Mouse (Mus musculus): Measurements from ENCODE around the gene Inafm2.

DNA sequence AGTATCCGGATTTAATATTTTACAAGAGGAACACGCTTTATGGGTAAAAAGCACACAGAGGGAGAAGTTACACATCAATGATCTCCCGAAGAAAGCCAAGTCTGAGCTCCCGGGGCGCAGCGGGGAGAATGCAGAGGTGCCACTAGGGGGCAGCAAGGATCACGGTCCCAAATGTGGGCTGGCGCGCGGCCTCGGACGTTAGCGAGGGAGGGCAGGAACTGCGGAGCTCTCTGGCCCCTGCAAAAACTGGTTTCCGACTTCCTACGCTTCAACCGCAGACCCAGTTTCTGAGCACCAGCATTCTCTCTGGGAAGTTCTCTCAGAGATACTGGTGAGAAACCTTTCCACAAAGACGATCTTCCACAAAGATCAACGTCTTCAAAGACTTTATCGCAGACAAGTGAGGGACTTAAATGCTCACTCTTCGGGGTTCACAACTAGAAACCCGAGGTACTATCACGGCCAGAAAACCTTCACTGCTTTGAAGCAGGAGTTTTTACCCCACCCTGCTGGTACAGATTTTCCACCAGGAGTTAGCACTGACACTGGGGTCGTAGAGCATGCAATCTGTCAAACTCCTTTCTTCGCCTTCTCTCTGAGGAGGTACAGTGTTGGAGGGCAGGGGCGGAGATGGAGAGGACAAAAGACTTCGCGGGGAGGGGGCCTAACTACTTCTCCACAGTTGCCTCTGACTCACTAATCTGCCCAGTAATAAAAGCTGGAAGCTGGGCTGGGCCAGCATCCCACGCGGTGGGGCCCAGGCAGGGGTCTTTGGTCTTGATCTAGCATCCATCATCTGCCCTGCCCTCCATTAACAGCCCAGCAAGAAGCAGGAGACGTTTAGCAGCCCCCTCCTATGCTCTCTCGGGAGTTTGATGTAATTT is 45.1 kb upstream of the Inafm2 start:
- TF ChIP-seq CTCF (IDR thresholded peaks at IDR 0.05; ENCODE audit: insufficient read depth, low read length) (peak; percentile 74), POLR2A (IDR thresholded peaks at IDR 0.05; ENCODE audit: borderline replicate concordance, extremely low read depth, low read depth, low read length) (no peak)
